Mouse (Mus musculus) testis, adult 2 months (tissue): ENCODE data around the gene Dbp.

Source experiments
- CTCF ChIP-seq: fragments of 200-500 bp; IDR thresholded peaks from 2 replicates; pipeline ENCODE4 v1.5.1; 2012; ENCODE audit warnings: low read depth, mild to moderate bottlenecking, inconsistent platforms, low read length, moderate library complexity; ENCODE audit not compliant: control insufficient read depth, insufficient read depth, insufficient replicate concordance
- POLR2A ChIP-seq: fragments of 200-500 bp; IDR thresholded peaks from 2 replicates; pipeline ENCODE4 v1.6.1; 2012; ENCODE audit warnings: low read depth, mild to moderate bottlenecking, inconsistent platforms, low read length, moderate library complexity; ENCODE audit not compliant: control insufficient read depth

- TF ChIP-seq CTCF (no peak), POLR2A (no peak)
Observed at GRCm38 (mm10) chr7:45726419-45726818, 21.5 kb downstream of the Dbp start.
